Mouse (Mus musculus) G1E (cell line): ENCODE measurements around the gene Lonp1. TPM values are rescaled to one million over a fixed set of nuclear protein-coding genes. Genes with fewer than 3 reads are reported as not detected.

ENCODE experiments used
- ATAC-seq: 2 replicates; pipeline ENCODE4 v1.8.0; 2016; ENCODE audit warnings: mild to moderate bottlenecking; ENCODE audit not compliant: insufficient number of reproducible peaks, poor library complexity, low FRiP score, severe bottlenecking; ENCODE audit errors: extremely low read depth
- DNase-seq: peaks from one replicate; pipeline ENCODE4 v3.0.0; 2012; ENCODE audit warnings: low spot score
- H3K27me3 ChIP-seq: 2 replicates; pipeline ENCODE4 v1.6.1; 2012; ENCODE audit warnings: mild to moderate bottlenecking, low read length, inconsistent platforms; ENCODE audit not compliant: insufficient read depth
- H3K36me3 ChIP-seq: replicated peaks from 2 replicates; pipeline ENCODE3; 2012; ENCODE audit warnings: mild to moderate bottlenecking, inconsistent platforms
- H3K4me1 ChIP-seq: 2 replicates; pipeline ENCODE4 v1.6.1; 2012; ENCODE audit warnings: low read depth, low read length, inconsistent platforms, mixed read lengths; ENCODE audit not compliant: insufficient read depth
- H3K4me3 ChIP-seq: 2 replicates; pipeline ENCODE4 v1.5.1; 2012; ENCODE audit warnings: low read depth, mild to moderate bottlenecking, inconsistent platforms, low read length, moderate library complexity, mixed read lengths
- H3K9me3 ChIP-seq: replicated peaks from 2 replicates; pipeline ENCODE4 v1.6.1; 2012; ENCODE audit warnings: inconsistent platforms
- CTCF ChIP-seq: IDR thresholded peaks from 2 replicates; pipeline ENCODE4 v1.5.1; 2012; ENCODE audit warnings: low read depth, low read length, inconsistent platforms, mixed read lengths
- GATA1 ChIP-seq: IDR thresholded peaks from 2 replicates; pipeline ENCODE4 v1.6.1; 2012; ENCODE audit warnings: borderline replicate concordance, low read length, inconsistent platforms, mixed read lengths
- GATA2 ChIP-seq: IDR thresholded peaks from 2 replicates; pipeline ENCODE4 v1.6.1; 2012; ENCODE audit warnings: low read depth, low read length, inconsistent platforms, borderline replicate concordance
- POLR2AphosphoS5 ChIP-seq: IDR thresholded peaks from 2 replicates; pipeline ENCODE4 v1.6.1; 2012; ENCODE audit warnings: low read depth, low read length, inconsistent platforms; ENCODE audit not compliant: insufficient replicate concordance
- TAL1 ChIP-seq: conservative IDR thresholded peaks from 2 replicates; pipeline ENCODE4 v1.6.1; 2012; ENCODE audit warnings: low read depth, low read length, inconsistent platforms, mixed read lengths
- polyA plus RNA-seq: library from polyadenylated mRNA; stranded (reverse); fragments of >175 nt; gene quantifications from 2 replicates; pipeline ENCODE4 v1.2.3, GENCODE M21; 2012
- total RNA-seq, 2 experiments: library from RNA; stranded (forward) in 1 of 2; stranded (reverse) in 1 of 2; fragments of 200-1000 nt in 1 of 2; fragments of >200 nt in 1 of 2; fragmentation: Nextera tagmentation in 1 of 2; gene quantifications; 2 replicates each; pipeline ENCODE4 v1.2.3; 2014 to 2017

Lonp1 gene
- total and polyA plus RNA-seq, 3 experiments: 67.8 to 174 (median 103) TPM

DNA sequence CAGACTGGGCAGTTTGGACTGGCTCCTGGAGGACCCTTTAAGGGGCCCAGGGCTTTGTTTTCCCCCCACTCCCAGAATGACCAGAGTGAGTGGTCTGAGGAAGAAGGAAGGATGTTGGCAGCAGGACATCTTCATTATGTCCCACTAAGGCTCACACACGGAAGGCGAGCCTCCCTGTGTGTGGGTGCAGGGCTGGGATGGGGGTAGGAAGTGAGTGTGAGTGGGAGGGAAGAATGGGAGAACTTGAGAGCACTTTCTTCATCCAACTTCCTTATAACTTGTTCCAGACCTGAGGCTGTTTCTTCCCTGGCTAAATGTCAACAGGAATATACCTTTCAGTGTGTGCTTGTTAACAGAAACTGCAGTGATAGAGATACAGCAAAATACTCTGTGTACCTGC is 15.4 kb downstream of the Lonp1 start:
- Histone ChIP-seq H3K27me3 (no peaks in the 10 kb centered on the region), H3K36me3 (peaks cover 67% of the 10 kb centered on the region), H3K4me1 (peaks cover 77% of the 10 kb centered on the region), H3K4me3 (no peak overlapping the region; the same call in 1 of the 2 replicates), H3K9me3 (no peaks in the 10 kb centered on the region)
- TF ChIP-seq GATA2 (no peak), TAL1 (no peak), POLR2AphosphoS5 (no peak), CTCF (no peak), GATA1 (no peak)
- no peak for ATAC-seq
- no peak for DNase-seq

DNA sequence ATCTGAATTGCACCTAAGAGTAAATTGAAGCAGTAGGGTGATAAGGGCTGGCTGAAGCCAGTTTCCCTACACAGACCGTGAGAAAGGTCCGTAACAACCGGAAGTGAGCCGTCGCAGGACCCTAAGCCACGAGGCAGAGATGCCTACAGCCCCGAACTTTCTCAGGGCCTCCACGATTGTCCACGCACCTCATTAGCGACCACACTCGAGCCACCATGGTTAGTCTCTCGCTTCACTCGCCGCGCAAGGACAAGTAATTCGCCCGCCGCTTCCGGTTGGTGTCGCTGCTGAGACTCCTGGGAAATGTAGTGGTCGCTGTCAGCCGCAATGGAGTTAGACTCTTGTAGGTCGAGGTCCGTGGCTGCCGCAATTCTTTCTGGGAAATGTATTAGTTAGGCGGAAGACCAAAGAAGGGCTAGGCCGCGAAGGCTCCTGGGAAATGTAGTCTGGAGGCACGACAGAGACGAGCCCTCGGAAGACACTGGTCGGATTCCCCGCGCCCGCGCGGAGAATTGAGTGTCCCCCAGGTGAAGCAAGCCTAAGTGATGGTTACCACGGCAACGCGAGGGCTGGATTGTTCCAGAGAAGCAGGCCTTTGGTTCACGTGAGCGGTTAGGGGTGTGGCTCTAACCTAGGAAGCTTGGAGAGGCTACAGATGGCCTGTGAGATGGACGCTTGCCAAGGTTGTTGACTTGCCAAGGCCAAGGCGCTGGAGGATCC is 17.1 kb downstream of the Lonp1 start, which contains the start of gene 2410015M20Rik:
Gene 2410015M20Rik, minus strand, starts transcription at position 320 of the 720 bp plus-strand sequence.
- Histone ChIP-seq H3K27me3 (no peaks in the 10 kb centered on the region), H3K9me3 (no peaks in the 10 kb centered on the region), H3K4me3 (peak within 1 kb of the TSS; percentile 82), H3K36me3 (peaks cover 67% of the 10 kb centered on the region), H3K4me1 (peaks cover 74% of the 10 kb centered on the region)
- ATAC-seq (peak; percentile 77), DNase-seq (peak; percentile 82)
- TF ChIP-seq GATA2 (no peak), GATA1 (no peak), TAL1 (no peak), CTCF (no peak), POLR2AphosphoS5 (no peak; the same call in 1 of the 2 replicates)

DNA sequence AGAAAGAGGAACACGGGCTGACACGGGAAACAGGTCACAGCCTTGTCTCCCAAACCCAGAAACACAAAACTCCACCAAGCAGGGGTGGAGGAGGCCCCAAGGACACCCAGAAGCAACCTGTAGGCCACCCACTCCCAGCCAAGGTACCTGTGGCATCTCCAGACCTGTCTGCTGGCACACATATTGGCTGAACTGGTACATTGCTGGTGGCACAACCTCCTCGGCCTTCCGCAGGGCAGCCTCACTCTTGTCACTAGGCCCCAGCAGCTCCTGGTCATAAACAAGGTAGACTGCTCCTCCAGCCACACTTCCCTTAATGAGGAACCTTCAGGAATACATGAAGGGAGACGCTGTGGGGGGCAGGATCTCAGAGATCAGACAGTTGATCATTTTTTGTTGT is 18.0 kb downstream of the Lonp1 start:
- peak; percentile 19 for DNase-seq
- Histone ChIP-seq H3K9me3 (no peaks in the 10 kb centered on the region), H3K4me1 (peaks cover 78% of the 10 kb centered on the region), H3K4me3 (peak overlapping the region; percentile 82), H3K27me3 (no peaks in the 10 kb centered on the region), H3K36me3 (peaks cover 67% of the 10 kb centered on the region)
- ATAC-seq: no peak
- TF ChIP-seq GATA2: no peak
- TF ChIP-seq GATA1: no peak
- TF ChIP-seq TAL1: no peak
- TF ChIP-seq CTCF: no peak
- TF ChIP-seq POLR2AphosphoS5: no peak

DNA sequence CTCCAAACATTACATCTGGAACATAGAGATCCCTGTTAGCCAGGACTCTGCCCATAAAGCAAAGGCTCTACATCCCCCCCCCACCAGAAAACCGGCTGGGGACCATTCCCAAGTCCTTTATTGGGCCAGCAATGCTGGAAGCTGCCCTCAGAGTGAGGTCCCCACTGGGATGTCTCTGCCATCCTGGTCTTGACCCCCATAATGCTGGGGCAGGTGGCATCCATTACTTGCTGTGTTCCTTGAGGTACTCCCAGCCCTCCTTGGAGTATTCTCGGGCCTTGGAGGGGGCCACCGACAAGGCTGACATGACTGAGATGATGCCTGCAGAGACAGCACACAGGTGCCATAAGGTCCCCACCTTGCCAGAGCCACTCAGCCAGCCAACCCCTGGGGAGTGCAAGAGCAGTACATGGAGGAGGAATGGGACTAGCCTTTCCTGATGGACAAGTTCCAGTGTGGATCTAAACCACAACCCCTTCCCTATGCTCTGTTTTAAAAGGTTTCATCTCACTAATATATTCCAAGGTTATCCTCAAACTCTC is 19.1 kb downstream of the Lonp1 start:
- ATAC-seq: no peak
- H3K4me1 ChIP-seq: peaks cover 73% of the 10 kb centered on the region
- DNase-seq: no peak
- H3K36me3 ChIP-seq: peaks cover 76% of the 10 kb centered on the region
- H3K27me3 ChIP-seq: no peaks in the 10 kb centered on the region
- no peaks in the 10 kb centered on the region for H3K9me3 ChIP-seq
- TF ChIP-seq POLR2AphosphoS5 (no peak), CTCF (no peak), TAL1 (no peak), GATA2 (no peak), GATA1 (no peak)
- H3K4me3 ChIP-seq: peak overlapping the region; percentile 43; the same call in 1 of the 2 replicates

DNA sequence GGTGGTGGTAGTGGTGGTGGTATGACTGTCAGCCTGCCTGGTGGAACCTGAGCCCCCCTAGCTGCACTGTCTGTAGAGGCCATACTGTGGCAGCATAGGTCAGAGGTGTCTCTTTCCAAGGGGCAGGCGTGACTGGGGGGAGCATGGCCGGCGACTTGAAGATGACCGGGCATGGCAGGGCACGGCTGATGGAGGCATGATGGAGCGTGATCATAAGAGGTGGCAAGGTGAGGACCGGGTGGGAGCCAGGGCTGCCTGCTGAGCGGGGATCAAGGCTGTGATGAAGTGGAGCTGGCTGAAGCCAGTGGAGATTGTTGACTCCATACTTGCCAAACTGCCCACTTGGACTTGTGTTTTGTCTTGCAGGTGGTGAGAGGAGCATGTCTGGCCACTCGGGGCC is 21.3 kb downstream of the Lonp1 start:
- peaks cover 58% of the 10 kb centered on the region for H3K4me1 ChIP-seq
- no peaks in the 10 kb centered on the region for H3K27me3 ChIP-seq
- TF ChIP-seq TAL1 (no peak), GATA1 (no peak), POLR2AphosphoS5 (no peak), CTCF (no peak), GATA2 (no peak)
- peak overlapping the region; percentile 8; the same call in 1 of the 2 replicates for H3K4me3 ChIP-seq
- no peaks in the 10 kb centered on the region for H3K9me3 ChIP-seq
- ATAC-seq: no peak
- peaks cover 82% of the 10 kb centered on the region for H3K36me3 ChIP-seq
- no peak for DNase-seq

DNA sequence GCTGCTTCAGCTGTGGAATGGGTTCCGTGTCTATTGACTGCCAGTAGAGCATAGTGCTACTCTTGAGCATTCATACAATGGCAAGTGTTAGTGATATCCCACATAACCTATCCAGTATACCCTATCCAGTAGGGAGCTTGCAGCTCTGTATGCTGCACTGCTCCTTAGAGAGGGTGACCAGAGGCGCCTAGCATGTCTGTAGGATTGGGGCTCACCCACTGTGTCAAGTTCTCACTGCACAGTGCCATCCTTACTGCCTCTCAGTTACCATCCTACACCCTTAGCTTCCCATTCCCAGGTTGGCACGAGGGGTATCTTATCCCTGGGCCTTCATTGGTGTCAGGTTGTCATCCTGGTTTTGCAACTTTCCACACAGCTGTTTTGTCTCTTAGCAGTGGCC is 22.3 kb downstream of the Lonp1 start:
- peaks cover 52% of the 10 kb centered on the region for H3K4me1 ChIP-seq
- no peaks in the 10 kb centered on the region for H3K9me3 ChIP-seq
- DNase-seq (no peak), ATAC-seq (no peak)
- peaks cover 92% of the 10 kb centered on the region for H3K36me3 ChIP-seq
- no peak for TF ChIP-seq GATA2
- no peak for TF ChIP-seq GATA1
- H3K4me3 ChIP-seq: no peak overlapping the region
- H3K27me3 ChIP-seq: no peaks in the 10 kb centered on the region

DNA sequence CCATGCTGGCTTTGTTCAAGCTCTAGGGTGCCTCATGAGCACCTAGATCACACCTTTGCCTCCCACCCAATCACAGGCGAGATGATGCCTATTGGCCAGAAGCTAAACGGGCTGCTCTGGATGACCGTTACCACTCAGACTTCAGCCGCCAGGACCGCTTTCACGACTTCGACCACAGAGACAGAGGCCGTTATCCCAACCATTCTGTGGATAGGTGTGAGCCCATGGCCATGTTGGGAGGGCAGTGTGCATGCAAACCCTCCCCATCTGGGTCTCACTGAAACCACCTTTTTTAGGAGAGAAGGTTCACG is 22.7 kb downstream of the Lonp1 start:
- DNase-seq: no peak
- Histone ChIP-seq H3K36me3 (peaks cover 96% of the 10 kb centered on the region), H3K9me3 (no peaks in the 10 kb centered on the region), H3K4me1 (peaks cover 52% of the 10 kb centered on the region), H3K4me3 (no peak overlapping the region), H3K27me3 (no peaks in the 10 kb centered on the region)
- TF ChIP-seq CTCF (no peak), GATA1 (no peak), POLR2AphosphoS5 (peak; percentile 55; the same call in 1 of the 2 replicates)
- ATAC-seq: no peak
